Mouse (Mus musculus) hindbrain, embryonic 10.5 days (tissue): ENCODE measurements around the gene Lcn3. TPM values are rescaled to one million over a fixed set of nuclear protein-coding genes. Genes with fewer than 3 reads are reported as not detected.
"Not testable (repeated sequence)": the region's sequence is repeated elsewhere in the genome, so short reads cannot be mapped to it uniquely, and the experiment has no call there.

Experiments used
- DNase-seq: peaks from one replicate; pipeline ENCODE4 v3.0.0-alpha.2; 2017; ENCODE audit warnings: low spot score
- H3K27ac ChIP-seq: fragments of 300-500 bp; sonication (generic); 2 replicates; pipeline ENCODE4 v1.5.1; 2016; ENCODE audit warnings: mild to moderate bottlenecking, moderate library complexity
- H3K27me3 ChIP-seq: fragments of 300-500 bp; sonication (generic); 2 replicates; pipeline ENCODE4 v1.6.1; 2016; ENCODE audit warnings: mild to moderate bottlenecking; ENCODE audit not compliant: poor library complexity, insufficient read depth, severe bottlenecking
- H3K36me3 ChIP-seq: fragments of 300-500 bp; sonication (generic); 2 replicates; pipeline ENCODE4 v1.6.1; 2016; ENCODE audit warnings: mild to moderate bottlenecking, moderate library complexity
- H3K4me1 ChIP-seq: fragments of 300-500 bp; sonication (generic); replicated peaks from 2 replicates; pipeline ENCODE4 v1.6.1; 2016; ENCODE audit warnings: mild to moderate bottlenecking
- H3K4me3 ChIP-seq: fragments of 300-500 bp; sonication (generic); 2 replicates; pipeline ENCODE4 v1.5.1; 2016; ENCODE audit warnings: mild to moderate bottlenecking, moderate library complexity
- H3K9me3 ChIP-seq: fragments of 300-500 bp; sonication (generic); 2 replicates; pipeline ENCODE4 v1.6.1; 2016; ENCODE audit warnings: mild to moderate bottlenecking, moderate library complexity
- WGBS: fragments of 180-500 bp; shearing (Covaris S2); methylation state at CpG from one replicate; pipeline ENCODE4 v1.1.7; 2016; 5-methylcytosine and 5-hydroxymethylcytosine counted together
- polyA plus RNA-seq: library from polyadenylated mRNA; unstranded; fragments of >200 nt; fragmentation: Nextera tagmentation; extraction: Ambion mirVana; gene quantifications from 2 replicates; pipeline ENCODE4 v1.2.1, GENCODE M21; 2016

Gene Lcn3
- polyA plus RNA-seq, 1 experiment from 2014 or later = not detected

DNA sequence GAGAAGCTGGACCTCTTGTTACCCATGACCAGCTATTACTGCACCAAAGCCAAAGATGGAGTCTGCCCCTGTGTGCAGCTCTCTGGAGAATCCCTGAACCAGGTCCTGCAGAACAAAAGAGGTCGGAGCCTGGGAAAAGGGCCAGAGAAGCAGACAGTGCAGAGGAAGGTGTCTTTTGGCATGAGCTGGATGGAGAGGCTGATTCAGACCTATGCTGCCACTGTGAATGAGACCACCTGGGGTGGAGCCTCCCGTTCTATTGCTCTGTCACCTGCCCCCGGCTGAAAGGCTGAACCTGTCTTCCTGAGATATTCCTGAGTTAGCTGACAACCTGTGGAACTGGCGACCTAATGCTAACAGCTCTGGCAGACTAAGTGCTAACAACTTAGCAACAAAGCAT is 15.6 kb downstream of the Lcn3 start:
- Histone ChIP-seq H3K4me3 (no peak overlapping the region), H3K27ac (no peak overlapping the region), H3K27me3 (no peaks in the 10 kb centered on the region), H3K9me3 (no peaks in the 10 kb centered on the region), H3K36me3 (no peaks in the 10 kb centered on the region), H3K4me1 (peaks cover 12% of the 10 kb centered on the region)
- 74% methylated on average over 4 of the region's 4 CpGs for WGBS
- DNase-seq = no peak

GRCm38 (mm10) chr2:25781957-25782356 is 16.6 kb downstream of the Lcn3 start, which contains the start of gene Gm13539:
Gene Gm13539 (plus strand): TSS chr2:25782257.
- DNase-seq = no peak
- 82% methylated on average over 3 of the region's 3 CpGs for WGBS
- Histone ChIP-seq H3K4me1 (peaks cover 19% of the 10 kb centered on the region), H3K27ac (no peak within 1 kb of the TSS), H3K4me3 (no peak within 1 kb of the TSS), H3K27me3 (no peaks in the 10 kb centered on the region), H3K9me3 (no peaks in the 10 kb centered on the region), H3K36me3 (no peaks in the 10 kb centered on the region)

- H3K36me3 ChIP-seq = no peaks in the 10 kb centered on the region
- peaks cover 16% of the 10 kb centered on the region for H3K4me1 ChIP-seq
- no peaks in the 10 kb centered on the region for H3K27me3 ChIP-seq
- no peak overlapping the region; the same call in 1 of the 2 replicates for H3K27ac ChIP-seq
- whole genome bisulfite sequencing = 60% methylated on average over 5 of the region's 5 CpGs
- H3K4me3 ChIP-seq = no peak overlapping the region
- no peaks in the 10 kb centered on the region for H3K9me3 ChIP-seq
- no peak for DNase-seq
Measured at GRCm38 (mm10) chr2:25785573-25786322, 20.4 kb downstream of the Lcn3 start.

GRCm38 (mm10) chr2:25789092-25789491 is 23.7 kb downstream of the Lcn3 start:
- peaks cover 16% of the 10 kb centered on the region for H3K4me1 ChIP-seq
- no peak overlapping the region for H3K4me3 ChIP-seq
- WGBS = 85% methylated on average over 3 of the region's 3 CpGs
- H3K36me3 ChIP-seq = no peaks in the 10 kb centered on the region
- no peak for DNase-seq
- no peak overlapping the region for H3K27ac ChIP-seq
- H3K9me3 ChIP-seq = no peaks in the 10 kb centered on the region
- H3K27me3 ChIP-seq = no peaks in the 10 kb centered on the region

- H3K4me3 ChIP-seq = no peak overlapping the region
- H3K4me1 ChIP-seq = peaks cover 8% of the 10 kb centered on the region
- 38% methylated on average over 2 of the region's 2 CpGs for WGBS
- DNase-seq = no peak
- no peaks in the 10 kb centered on the region for H3K36me3 ChIP-seq
- H3K27me3 ChIP-seq = no peaks in the 10 kb centered on the region
- H3K27ac ChIP-seq = peak overlapping the region; percentile 23; the same call in 1 of the 2 replicates
- H3K9me3 ChIP-seq = no peaks in the 10 kb centered on the region
Measured at GRCm38 (mm10) chr2:25797635-25798034, 32.3 kb downstream of the Lcn3 start.

GRCm38 (mm10) chr2:25798065-25798464 is 32.7 kb downstream of the Lcn3 start:
- H3K9me3 ChIP-seq = no peaks in the 10 kb centered on the region
- H3K27me3 ChIP-seq = no peaks in the 10 kb centered on the region
- no peak overlapping the region for H3K4me3 ChIP-seq
- peak overlapping the region; percentile 40; the same call in 1 of the 2 replicates for H3K27ac ChIP-seq
- DNase-seq = no peak
- H3K4me1 ChIP-seq = peaks cover 8% of the 10 kb centered on the region
- WGBS = 57% methylated on average over 5 of the region's 5 CpGs
- H3K36me3 ChIP-seq = no peaks in the 10 kb centered on the region

GRCm38 (mm10) chr2:25811711-25812110 is 46.3 kb downstream of the Lcn3 start:
- Histone ChIP-seq H3K27me3 (no peaks in the 10 kb centered on the region), H3K27ac (no peak overlapping the region), H3K4me1 (no peaks in the 10 kb centered on the region), H3K4me3 (no peak overlapping the region), H3K9me3 (no peaks in the 10 kb centered on the region), H3K36me3 (no peaks in the 10 kb centered on the region)
- no peak for DNase-seq
- 85% methylated on average over 2 of the region's 2 CpGs for WGBS

DNA sequence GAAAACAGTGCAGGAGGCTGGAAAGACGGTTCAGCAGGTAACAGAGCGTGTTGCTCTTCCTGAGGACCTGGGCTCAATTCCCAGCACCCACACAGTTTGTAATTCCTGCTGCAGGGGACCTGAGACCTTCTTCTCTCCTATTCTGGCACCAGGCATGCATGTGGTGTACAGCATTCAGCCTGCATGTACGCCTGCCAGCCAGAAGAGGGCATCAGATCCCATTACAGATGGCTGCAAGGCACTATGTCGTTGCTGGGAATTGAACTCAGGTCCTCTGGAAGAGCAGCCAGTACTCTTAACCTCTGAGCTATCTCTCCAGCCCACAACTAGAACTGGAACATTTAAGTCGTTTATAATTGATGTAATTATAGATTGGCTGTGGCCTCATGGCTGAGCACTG is 48.0 kb downstream of the Lcn3 start:
- Histone ChIP-seq H3K27me3 (peaks cover 5% of the 10 kb centered on the region; the same call in 1 of the 2 replicates), H3K4me3 (no peak overlapping the region), H3K4me1 (no peaks in the 10 kb centered on the region), H3K9me3 (no peaks in the 10 kb centered on the region), H3K27ac (no peak overlapping the region), H3K36me3 (no peaks in the 10 kb centered on the region)
- DNase-seq = no peak
- WGBS = 79% methylated on average over 5 of the region's 5 CpGs

DNA sequence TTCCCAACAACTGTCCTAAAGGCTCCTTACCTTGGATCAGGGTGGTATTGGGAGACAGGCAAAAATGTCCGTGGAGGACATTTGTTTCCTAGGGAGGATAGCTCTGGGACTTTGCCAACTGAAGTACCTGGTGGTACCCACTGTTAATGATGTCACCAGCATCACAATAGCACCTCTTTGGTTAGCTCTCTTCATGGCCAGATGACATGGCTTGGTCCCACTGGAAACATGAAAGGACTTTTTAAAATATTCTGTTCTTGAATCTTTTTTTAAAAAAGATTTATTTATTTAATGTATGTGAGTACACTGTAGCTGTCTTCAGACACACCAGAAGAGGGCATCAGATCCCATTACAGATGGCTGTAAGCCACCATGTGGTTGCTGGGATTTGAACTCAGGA is 50.4 kb downstream of the Lcn3 start, which contains the start of gene Glt6d1:
TSS of gene Glt6d1 (minus strand) at position 101 of the 400 bp plus-strand sequence.
- not testable (repeated sequence) for H3K36me3 ChIP-seq, H3K4me1 ChIP-seq, H3K27me3 ChIP-seq, DNase-seq, H3K9me3 ChIP-seq, H3K4me3 ChIP-seq, H3K27ac ChIP-seq
- 82% methylated on average over 1 of the region's 1 CpGs for WGBS

Other genes with a start within 250 kb of the Lcn3 start
- gene Traf2, start 218.6 kb upstream of the Lcn3 start, polyA plus RNA-seq = 38.2 and 40.1 TPM in 2 replicates
- gene Edf1, start 207.7 kb upstream of the Lcn3 start, polyA plus RNA-seq = 376 and 388 TPM in 2 replicates
- 1.4 and 3.8 TPM in 2 replicates for gene Mamdc4, start 190.7 kb upstream of the Lcn3 start, polyA plus RNA-seq
- 163 and 189 TPM in 2 replicates for gene Phpt1, start 190.3 kb upstream of the Lcn3 start, polyA plus RNA-seq
- gene Ajm1, start 183.8 kb upstream of the Lcn3 start, polyA plus RNA-seq = 0.05 and 0.44 TPM in 2 replicates
- gene Rabl6, start 157.0 kb upstream of the Lcn3 start, polyA plus RNA-seq = 75.5 and 80.0 TPM in 2 replicates
- 0.17 and 0.18 TPM in 2 replicates for gene Ccdc183, start 147.9 kb upstream of the Lcn3 start, polyA plus RNA-seq
- 17.4 and 18.3 TPM in 2 replicates for gene Tmem141, start 143.6 kb upstream of the Lcn3 start, polyA plus RNA-seq
- gene Fcna, start 137.5 kb upstream of the Lcn3 start, polyA plus RNA-seq = 1.00 and 1.2 TPM in 2 replicates
- gene Lcn8, start 112.4 kb upstream of the Lcn3 start, polyA plus RNA-seq = not detected in 2 replicates
- gene Lcn5, start 107.6 kb upstream of the Lcn3 start, polyA plus RNA-seq = not detected in 2 replicates
- gene Lcn6, start 88.8 kb upstream of the Lcn3 start, polyA plus RNA-seq = not detected in 2 replicates
- gene Lcn10, start 82.8 kb upstream of the Lcn3 start, polyA plus RNA-seq = not detected in 2 replicates
- gene Obp2a, start 65.5 kb upstream of the Lcn3 start, polyA plus RNA-seq = not detected in 2 replicates
- gene Bmyc, start 58.8 kb upstream of the Lcn3 start, polyA plus RNA-seq = 77.9 and 86.1 TPM in 2 replicates
- gene Obp2b, start 28.6 kb upstream of the Lcn3 start, polyA plus RNA-seq = not detected in 2 replicates
- not detected in 2 replicates for gene Lcn11, start 11.4 kb downstream of the Lcn3 start, polyA plus RNA-seq
- not detected in 2 replicates for gene Gm13539, start 16.7 kb downstream of the Lcn3 start, polyA plus RNA-seq
- gene Glt6d1, start 50.3 kb downstream of the Lcn3 start, polyA plus RNA-seq = not detected in 2 replicates
- not detected in 2 replicates for gene Lcn9, start 57.6 kb downstream of the Lcn3 start, polyA plus RNA-seq
- gene Sohlh1, start 81.7 kb downstream of the Lcn3 start, polyA plus RNA-seq = not detected in 2 replicates
- 0.45 and 1.0 TPM in 2 replicates for gene Kcnt1, start 98.2 kb downstream of the Lcn3 start, polyA plus RNA-seq
- 33.4 and 48.7 TPM in 2 replicates for gene Camsap1, start 217.7 kb downstream of the Lcn3 start, polyA plus RNA-seq